Mouse (Mus musculus): ENCODE results near the gene Pcdh20. TPM values are rescaled to one million over a fixed set of nuclear protein-coding genes. Genes with fewer than 3 reads are reported as not detected.

Pcdh20 gene
- 1.4 and 1.9 TPM in 2 replicates for polyA plus RNA-seq (2015; fragmentation: Nextera tagmentation; extraction: Ambion mirVana)

DNA sequence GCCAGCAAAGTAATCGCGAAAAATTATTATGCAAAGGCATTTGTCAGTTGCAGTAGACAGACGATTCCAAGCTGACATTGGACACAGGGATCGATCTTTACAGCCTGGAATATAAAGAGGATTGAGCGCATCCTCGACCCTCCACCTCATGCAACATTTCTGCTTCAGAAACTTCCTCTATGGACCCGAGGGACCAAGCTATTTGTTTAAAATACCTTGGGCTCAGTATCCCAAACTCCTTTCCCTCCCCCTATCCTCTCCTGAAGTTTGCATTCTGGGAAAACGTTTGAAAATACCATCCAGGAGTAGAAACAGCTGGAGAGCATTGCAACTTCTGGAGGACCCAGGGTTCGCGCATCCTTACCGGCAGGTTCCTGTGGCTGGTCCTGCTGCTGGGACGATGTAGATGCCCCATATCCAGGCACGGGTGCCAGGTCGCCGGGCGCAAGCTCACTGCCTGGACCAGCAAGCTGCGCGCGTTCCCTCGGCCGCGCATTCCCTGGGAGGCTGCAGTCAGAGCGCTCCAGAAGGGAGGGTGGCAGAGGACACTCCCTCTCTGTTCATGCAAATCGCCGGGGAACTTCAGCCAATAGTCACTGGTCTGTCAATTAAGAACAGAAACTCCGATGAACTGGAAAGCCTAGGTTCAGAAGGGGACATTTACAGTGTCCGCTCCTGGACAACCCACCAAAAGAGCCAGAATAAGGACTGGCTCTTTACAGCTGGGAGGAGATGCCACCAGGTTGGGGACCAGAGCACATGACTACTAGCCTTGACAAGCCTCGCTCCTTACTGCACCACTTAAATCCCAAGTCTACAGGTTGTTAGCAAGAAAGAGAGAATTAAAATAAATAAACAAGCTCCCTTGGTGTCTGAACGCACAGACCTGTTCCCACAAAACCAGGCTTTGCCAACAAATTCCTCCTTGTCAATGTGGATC lies at the start of gene Pcdh20:
Gene Pcdh20, minus strand, starts transcription at position 902 of the 940 bp plus-strand sequence.
- Histone ChIP-seq H3K27me3 (replicated peaks; ENCODE audit: control insufficient read depth, insufficient read depth, low read length) (peaks cover 8% of the 10 kb centered on the region; the same call in 1 of the 2 replicates), H3K27ac (ENCODE audit: low read length) (no peak within 1 kb of the TSS), H3K4me2 (ENCODE audit: low read depth, low read length) (peak within 1 kb of the TSS; percentile 70), H3K4me1 (ENCODE audit: control insufficient read depth, insufficient read depth, low read length) (no peaks in the 10 kb centered on the region; the same call in 1 of the 2 replicates), H3K36me3 (ENCODE audit: control insufficient read depth, insufficient read depth, low read length) (no peaks in the 10 kb centered on the region), H3K4me3 (ENCODE audit: low read length) (peak within 1 kb of the TSS; percentile 49), H3K9me3 (ENCODE audit: control insufficient read depth, low read length) (no peaks in the 10 kb centered on the region), H3K9ac (ENCODE audit: low read depth, low read length) (peak within 1 kb of the TSS; percentile 51; the same call in 1 of the 2 replicates)
- ATAC-seq: peak; percentile 83
- 2% methylated on average over 29 of the region's 29 CpGs for WGBS

DNA sequence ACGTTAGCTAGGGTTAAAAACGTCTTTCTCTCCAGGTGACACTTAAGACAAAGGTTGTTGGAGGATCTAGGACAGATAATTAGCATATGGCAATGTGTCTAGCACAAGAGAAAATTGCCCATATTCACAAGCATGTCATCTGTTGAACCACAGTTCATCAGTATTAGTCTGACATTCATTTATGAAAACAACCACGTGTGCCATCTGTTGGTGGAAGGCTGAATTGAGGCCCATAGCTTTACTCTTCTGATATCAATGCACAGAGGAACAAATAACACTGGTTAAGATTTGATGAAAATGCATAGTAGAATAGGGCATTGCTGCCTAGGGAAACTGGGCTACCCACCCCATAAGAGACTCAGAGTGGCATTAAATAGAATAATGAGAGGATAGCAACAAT lies 8.7 kb upstream of the Pcdh20 start:
- no peaks in the 10 kb centered on the region for H3K36me3 ChIP-seq (ENCODE audit: control insufficient read depth, insufficient read depth, low read length)
- H3K27me3 ChIP-seq (replicated peaks; ENCODE audit: control insufficient read depth, insufficient read depth, low read length): no peaks in the 10 kb centered on the region
- H3K9ac ChIP-seq (ENCODE audit: low read depth, low read length): no peak overlapping the region
- H3K27ac ChIP-seq (ENCODE audit: low read length): no peak overlapping the region
- H3K4me1 ChIP-seq (ENCODE audit: control insufficient read depth, insufficient read depth, low read length): no peaks in the 10 kb centered on the region
- no peaks in the 10 kb centered on the region for H3K9me3 ChIP-seq (ENCODE audit: control insufficient read depth, low read length)
- no peak for ATAC-seq
- H3K4me2 ChIP-seq (ENCODE audit: low read depth, low read length): no peak overlapping the region
- H3K4me3 ChIP-seq (ENCODE audit: low read length): no peak overlapping the region
- 53% methylated on average over 3 of the region's 3 CpGs for WGBS

DNA sequence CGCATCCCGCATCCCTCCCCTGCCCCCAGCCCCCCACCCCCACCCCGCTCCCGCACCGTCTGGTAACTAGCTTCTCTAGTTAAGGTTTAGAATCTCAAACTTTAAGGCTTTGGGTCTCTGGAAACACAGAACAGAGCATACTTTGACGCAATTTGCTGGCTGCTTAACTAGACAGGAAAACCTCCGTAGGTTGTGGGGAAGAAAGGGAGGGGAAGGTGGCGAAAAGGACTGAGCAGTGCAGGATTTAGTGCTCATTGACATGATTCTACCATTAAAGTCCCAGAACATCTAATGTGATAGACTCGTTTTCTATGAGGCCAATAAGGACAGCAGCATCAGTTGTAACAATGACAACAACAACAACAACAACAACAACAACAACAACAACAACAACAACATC lies 1.2 kb downstream of the Pcdh20 start:
- Histone ChIP-seq H3K4me3 (ENCODE audit: low read length) (peak overlapping the region; percentile 49), H3K9me3 (ENCODE audit: control insufficient read depth, low read length) (no peaks in the 10 kb centered on the region), H3K4me1 (ENCODE audit: control insufficient read depth, insufficient read depth, low read length) (no peaks in the 10 kb centered on the region; the same call in 1 of the 2 replicates), H3K27me3 (replicated peaks; ENCODE audit: control insufficient read depth, insufficient read depth, low read length) (peaks cover 8% of the 10 kb centered on the region; the same call in 1 of the 2 replicates), H3K27ac (ENCODE audit: low read length) (no peak overlapping the region), H3K36me3 (ENCODE audit: control insufficient read depth, insufficient read depth, low read length) (no peaks in the 10 kb centered on the region), H3K9ac (ENCODE audit: low read depth, low read length) (0 out of 2 replicates have a peak overlapping the region, but pooled peaks have one; percentile 45), H3K4me2 (ENCODE audit: low read depth, low read length) (peak overlapping the region; percentile 70)
- ATAC-seq: no peak
- under 1% methylated on average over 9 of the region's 9 CpGs for WGBS

DNA sequence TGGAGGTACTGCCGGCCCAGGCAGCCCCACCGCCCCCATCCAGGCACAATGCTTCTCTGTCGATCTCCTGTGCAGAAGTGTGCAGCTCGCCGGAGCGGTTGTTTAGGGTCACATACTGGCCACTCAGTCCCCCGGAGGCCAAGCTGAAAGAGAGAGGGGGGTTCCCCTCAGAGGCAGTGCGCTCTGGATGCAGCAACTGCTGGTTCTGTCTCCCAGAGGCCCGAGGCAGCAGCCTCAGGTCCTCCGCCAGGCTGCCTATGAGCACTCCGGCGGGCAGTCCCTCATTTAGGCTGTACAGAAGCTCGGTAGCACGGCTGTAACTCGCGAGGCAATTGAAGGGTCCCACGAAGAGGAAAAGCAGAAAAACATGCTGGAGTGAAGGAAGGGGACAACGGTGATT lies 1.8 kb downstream of the Pcdh20 start:
- Histone ChIP-seq H3K36me3 (ENCODE audit: control insufficient read depth, insufficient read depth, low read length) (no peaks in the 10 kb centered on the region), H3K9me3 (ENCODE audit: control insufficient read depth, low read length) (no peaks in the 10 kb centered on the region), H3K4me2 (ENCODE audit: low read depth, low read length) (peak overlapping the region; percentile 70), H3K27ac (ENCODE audit: low read length) (no peak overlapping the region), H3K4me3 (ENCODE audit: low read length) (peak overlapping the region; percentile 49), H3K9ac (ENCODE audit: low read depth, low read length) (peak overlapping the region; percentile 45), H3K4me1 (ENCODE audit: control insufficient read depth, insufficient read depth, low read length) (no peaks in the 10 kb centered on the region; the same call in 1 of the 2 replicates), H3K27me3 (replicated peaks; ENCODE audit: control insufficient read depth, insufficient read depth, low read length) (peaks cover 8% of the 10 kb centered on the region; the same call in 1 of the 2 replicates)
- peak; percentile 71; the same call in 1 of the 2 replicates for ATAC-seq
- 2% methylated on average over 18 of the region's 18 CpGs for WGBS

DNA sequence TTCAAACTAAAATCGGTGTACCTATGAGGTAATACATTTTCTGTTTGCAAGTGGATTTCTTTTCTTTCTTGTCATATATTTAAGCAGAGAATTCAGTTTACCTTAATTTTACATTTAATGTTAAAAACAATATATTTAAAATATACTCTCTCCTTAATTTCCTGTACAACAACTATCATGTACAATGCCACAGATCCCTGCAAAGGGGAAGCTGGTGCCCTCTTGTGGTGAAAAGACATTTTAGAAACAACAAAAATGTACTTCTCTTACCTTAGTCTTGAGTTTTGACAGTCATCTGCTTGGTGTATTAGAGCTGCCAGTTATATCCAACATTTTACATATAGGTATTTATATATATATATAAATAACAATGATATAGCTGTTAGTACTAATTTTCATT lies 4.8 kb downstream of the Pcdh20 start:
- Histone ChIP-seq H3K4me3 (ENCODE audit: low read length) (no peak overlapping the region), H3K27me3 (replicated peaks; ENCODE audit: control insufficient read depth, insufficient read depth, low read length) (peaks cover 8% of the 10 kb centered on the region; the same call in 1 of the 2 replicates), H3K4me2 (ENCODE audit: low read depth, low read length) (no peak overlapping the region), H3K36me3 (ENCODE audit: control insufficient read depth, insufficient read depth, low read length) (no peaks in the 10 kb centered on the region), H3K9me3 (ENCODE audit: control insufficient read depth, low read length) (no peaks in the 10 kb centered on the region), H3K4me1 (ENCODE audit: control insufficient read depth, insufficient read depth, low read length) (no peaks in the 10 kb centered on the region; the same call in 1 of the 2 replicates), H3K9ac (ENCODE audit: low read depth, low read length) (no peak overlapping the region), H3K27ac (ENCODE audit: low read length) (no peak overlapping the region)
- 88% methylated on average over 1 of the region's 1 CpGs for WGBS
- no peak for ATAC-seq

DNA sequence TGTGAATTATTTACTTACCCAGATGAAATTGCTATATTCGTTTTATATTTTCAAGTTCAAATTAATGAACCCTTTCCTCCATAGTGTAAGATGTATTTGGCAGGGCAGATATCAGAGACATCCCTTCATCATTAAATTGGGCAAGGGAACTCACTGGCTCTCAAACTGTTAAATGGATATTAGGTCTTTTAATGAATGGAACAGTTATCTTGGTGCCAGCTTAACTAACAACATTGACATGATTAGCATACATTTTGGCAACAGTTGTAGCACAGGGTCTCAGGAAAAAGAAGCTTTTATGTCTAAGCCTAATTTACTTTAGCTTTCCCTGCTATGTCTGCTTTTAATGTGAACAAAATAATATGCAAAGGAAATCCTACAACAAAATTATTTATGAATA lies 6.8 kb downstream of the Pcdh20 start:
- Histone ChIP-seq H3K27ac (ENCODE audit: low read length) (no peak overlapping the region), H3K4me3 (ENCODE audit: low read length) (no peak overlapping the region), H3K4me2 (ENCODE audit: low read depth, low read length) (no peak overlapping the region), H3K4me1 (ENCODE audit: control insufficient read depth, insufficient read depth, low read length) (no peaks in the 10 kb centered on the region), H3K27me3 (replicated peaks; ENCODE audit: control insufficient read depth, insufficient read depth, low read length) (peaks cover 4% of the 10 kb centered on the region; the same call in 1 of the 2 replicates), H3K36me3 (ENCODE audit: control insufficient read depth, insufficient read depth, low read length) (no peaks in the 10 kb centered on the region), H3K9me3 (ENCODE audit: control insufficient read depth, low read length) (no peaks in the 10 kb centered on the region), H3K9ac (ENCODE audit: low read depth, low read length) (no peak overlapping the region)
- no peak for ATAC-seq
- 70% methylated on average over 1 of the region's 1 CpGs for WGBS

DNA sequence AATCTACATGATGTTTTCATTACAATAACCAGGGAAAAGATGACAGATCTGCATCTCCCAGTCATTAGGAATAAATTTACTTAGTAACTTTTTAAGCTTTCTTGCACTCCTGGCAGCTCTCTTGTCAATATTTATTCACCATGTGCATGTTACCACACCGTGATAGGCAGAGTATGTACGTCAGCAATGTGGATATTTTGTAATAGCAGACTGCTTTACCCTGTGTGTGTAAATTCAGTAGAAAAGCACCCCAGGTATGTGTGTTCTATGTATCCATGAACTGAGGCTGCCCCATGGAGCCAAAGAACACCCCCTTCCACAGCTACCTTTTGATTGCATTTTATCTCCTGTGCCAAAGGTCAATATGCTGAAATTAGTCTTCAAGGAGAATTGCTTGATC lies 7.8 kb downstream of the Pcdh20 start:
- Histone ChIP-seq H3K27ac (ENCODE audit: low read length) (no peak overlapping the region), H3K4me2 (ENCODE audit: low read depth, low read length) (no peak overlapping the region), H3K36me3 (ENCODE audit: control insufficient read depth, insufficient read depth, low read length) (no peaks in the 10 kb centered on the region), H3K9ac (ENCODE audit: low read depth, low read length) (no peak overlapping the region), H3K4me1 (ENCODE audit: control insufficient read depth, insufficient read depth, low read length) (no peaks in the 10 kb centered on the region), H3K9me3 (ENCODE audit: control insufficient read depth, low read length) (no peaks in the 10 kb centered on the region), H3K27me3 (replicated peaks; ENCODE audit: control insufficient read depth, insufficient read depth, low read length) (no peaks in the 10 kb centered on the region), H3K4me3 (ENCODE audit: low read length) (no peak overlapping the region)
- WGBS: 54% methylated on average over 2 of the region's 2 CpGs
- no peak for ATAC-seq

DNA sequence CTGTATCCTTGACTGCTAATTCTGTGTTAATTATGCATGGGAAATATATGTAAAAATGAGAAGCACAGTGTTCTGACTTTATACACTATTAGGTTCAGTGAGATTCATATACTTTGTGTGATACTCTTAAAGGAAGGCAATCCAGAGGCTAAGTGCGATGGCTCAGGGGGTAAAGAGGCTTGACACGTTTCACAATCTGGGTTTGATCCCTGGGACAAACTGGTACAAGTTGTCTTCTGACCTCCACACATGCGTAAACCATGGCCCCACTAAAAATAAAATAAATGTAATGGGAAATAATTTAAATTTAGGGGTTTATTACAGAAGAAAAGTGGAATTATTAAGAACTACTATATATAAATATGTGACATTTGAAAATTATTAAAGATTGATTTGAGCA lies 8.3 kb downstream of the Pcdh20 start:
- ATAC-seq: no peak
- Histone ChIP-seq H3K4me1 (ENCODE audit: control insufficient read depth, insufficient read depth, low read length) (no peaks in the 10 kb centered on the region), H3K27ac (ENCODE audit: low read length) (no peak overlapping the region), H3K4me3 (ENCODE audit: low read length) (no peak overlapping the region), H3K4me2 (ENCODE audit: low read depth, low read length) (no peak overlapping the region), H3K36me3 (ENCODE audit: control insufficient read depth, insufficient read depth, low read length) (no peaks in the 10 kb centered on the region), H3K27me3 (replicated peaks; ENCODE audit: control insufficient read depth, insufficient read depth, low read length) (no peaks in the 10 kb centered on the region), H3K9ac (ENCODE audit: low read depth, low read length) (no peak overlapping the region), H3K9me3 (ENCODE audit: control insufficient read depth, low read length) (no peaks in the 10 kb centered on the region)
- 81% methylated on average over 3 of the region's 3 CpGs for WGBS

DNA sequence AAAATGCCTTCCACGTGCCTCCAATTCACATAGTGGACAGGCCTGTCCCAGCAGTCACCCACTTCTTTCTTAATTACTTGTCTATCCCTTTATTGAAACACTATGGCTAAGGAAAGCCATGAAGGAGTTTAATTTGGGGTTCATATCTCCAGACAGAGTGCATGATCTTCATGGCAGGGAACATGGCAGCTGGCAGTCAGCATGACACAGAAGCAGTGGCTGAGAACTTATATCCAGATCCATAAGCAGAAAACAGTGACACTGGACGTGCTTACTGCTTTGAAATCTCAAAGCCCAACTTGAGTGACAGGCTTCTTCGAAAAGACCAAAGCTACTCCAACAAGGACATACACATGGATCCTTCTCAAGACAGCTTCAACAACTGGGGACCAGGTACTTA lies 10.5 kb downstream of the Pcdh20 start:
- Histone ChIP-seq H3K27ac (ENCODE audit: low read length) (no peak overlapping the region), H3K27me3 (replicated peaks; ENCODE audit: control insufficient read depth, insufficient read depth, low read length) (no peaks in the 10 kb centered on the region), H3K4me3 (ENCODE audit: low read length) (no peak overlapping the region), H3K9ac (ENCODE audit: low read depth, low read length) (no peak overlapping the region), H3K36me3 (ENCODE audit: control insufficient read depth, insufficient read depth, low read length) (no peaks in the 10 kb centered on the region), H3K9me3 (ENCODE audit: control insufficient read depth, low read length) (no peaks in the 10 kb centered on the region), H3K4me1 (ENCODE audit: control insufficient read depth, insufficient read depth, low read length) (no peaks in the 10 kb centered on the region), H3K4me2 (ENCODE audit: low read depth, low read length) (no peak overlapping the region)
- ATAC-seq: no peak
- 80% methylated on average over 3 of the region's 3 CpGs for WGBS

Measured in intestine, embryonic 16.5 days (tissue).